Mouse (Mus musculus) thymus, adult 2 months (tissue): ENCODE data around the gene 1700029I15Rik.

Experiments used
- CTCF ChIP-seq: fragments of 200-500 bp; IDR thresholded peaks from 2 replicates; pipeline ENCODE4 v1.5.1; 2012; ENCODE audit warnings: mild to moderate bottlenecking, control low read depth, low read length, moderate library complexity, borderline replicate concordance; ENCODE audit not compliant: control insufficient read depth, poor library complexity, insufficient read depth; ENCODE audit errors: extremely low read depth
- POLR2A ChIP-seq: fragments of 200-500 bp; IDR thresholded peaks from 2 replicates; pipeline ENCODE4 v1.6.1; 2012; ENCODE audit warnings: mild to moderate bottlenecking, low read length, control low read depth, moderate library complexity; ENCODE audit not compliant: control insufficient read depth, poor library complexity, insufficient read depth; ENCODE audit errors: extremely low read depth

- TF ChIP-seq CTCF (no peak), POLR2A (no peak)
Observed at GRCm38 (mm10) chr2:92401091-92401561, 18.8 kb downstream of the 1700029I15Rik start, which contains the start of gene Mapk8ip1.
